Mouse (Mus musculus): ENCODE measurements around the gene Krt23.

Krt23 gene

GRCm38 (mm10) chr11:99441220-99441619, 51.7 kb downstream of the Krt23 start:
- DNase-seq = no peak

GRCm38 (mm10) chr11:99439465-99439864, 53.5 kb downstream of the Krt23 start:
- no peak for DNase-seq

GRCm38 (mm10) chr11:99437972-99438371, 55.0 kb downstream of the Krt23 start, which contains the start of gene Krt20:
Gene Krt20, minus strand, starts transcription at chr11:99438150.
- no peak for DNase-seq

GRCm38 (mm10) chr11:99436625-99437024, 56.3 kb downstream of the Krt23 start:
- no peak for DNase-seq

GRCm38 (mm10) chr11:99430670-99431069, 62.3 kb downstream of the Krt23 start:
- peak; percentile 3 for DNase-seq

All from cerebellum, adult 9-11 months (tissue).